Mouse (Mus musculus) adrenal gland, postnatal 14 days (tissue): Measurements from ENCODE around the gene Spag16. TPM values are rescaled to one million over a fixed set of nuclear protein-coding genes. Genes with fewer than 3 reads are reported as not detected.

Experiments used
- DNase-seq: peaks from one replicate; pipeline ENCODE4 v3.0.0; 2021; ENCODE audit warnings: mixed read lengths
- total RNA-seq: library from RNA; stranded (reverse); gene quantifications from 2 replicates; pipeline ENCODE4 v1.2.3, GENCODE M21; 2021

Spag16 gene
- total RNA-seq, 1 experiment from 2014 or later, result not detected

DNA sequence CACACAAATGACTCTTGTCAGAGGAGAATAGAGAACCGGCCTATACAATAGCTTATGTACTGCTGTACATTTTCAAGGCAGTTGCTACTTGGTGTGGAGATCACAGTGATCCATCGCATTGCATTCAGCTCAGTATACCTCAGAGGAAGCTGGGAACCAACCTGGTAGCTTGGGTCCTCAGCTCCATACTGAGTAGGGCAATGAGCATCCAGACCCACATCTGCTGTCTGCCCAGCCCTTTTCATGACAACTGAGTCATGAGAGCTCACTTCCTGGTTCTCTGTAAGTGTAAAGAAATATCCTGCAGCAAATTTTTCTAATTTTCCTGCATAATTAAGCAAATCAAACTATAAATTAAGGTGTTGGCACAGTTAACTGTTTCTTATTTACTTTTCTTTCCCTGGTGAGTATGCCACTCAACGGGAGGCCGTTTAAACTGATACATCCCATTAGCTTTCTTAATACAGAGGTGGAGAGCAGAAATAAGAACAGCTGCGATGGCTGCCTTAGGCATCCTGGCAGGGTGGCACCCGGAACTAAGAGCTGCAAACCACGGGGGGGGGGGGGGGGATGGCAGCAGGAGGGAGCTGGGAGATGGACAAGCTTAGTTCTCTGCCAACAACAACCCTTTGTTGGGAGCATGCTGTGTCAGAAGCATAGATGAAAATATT lies 255.6 kb downstream of the Spag16 start:
- DNase-seq, result no peak

- no peak for DNase-seq
These were observed 277.9 kb downstream of the Spag16 start for GRCm38 (mm10) chr1:70104683-70105082.

GRCm38 (mm10) chr1:70116212-70116982 lies 289.6 kb downstream of the Spag16 start:
- DNase-seq, result no peak

GRCm38 (mm10) chr1:70128035-70128434 lies 301.3 kb downstream of the Spag16 start:
- DNase-seq, result peak; percentile 40

DNA sequence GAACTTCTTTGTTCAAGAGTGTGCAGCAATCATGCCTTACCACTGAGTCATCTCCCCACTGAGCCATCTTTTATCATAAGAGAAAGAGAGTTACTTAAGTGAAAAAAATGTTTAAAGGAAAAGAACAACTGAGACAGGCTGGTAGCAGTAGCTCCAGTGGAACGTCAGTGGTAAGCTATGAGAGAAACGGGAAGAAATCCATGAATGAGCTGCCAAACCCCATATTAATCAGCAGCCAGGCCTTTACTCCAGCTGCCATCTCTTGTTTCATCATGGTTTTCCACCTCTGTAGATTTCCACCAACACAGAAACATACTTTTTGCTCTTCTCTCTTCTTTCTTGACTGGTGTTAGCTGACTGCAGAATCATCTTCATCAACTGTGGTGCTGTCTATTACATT lies 308.8 kb downstream of the Spag16 start:
- DNase-seq, result no peak

- peak; percentile 21 for DNase-seq
These were observed 338.8 kb downstream of the Spag16 start for GRCm38 (mm10) chr1:70165343-70166158.

DNA sequence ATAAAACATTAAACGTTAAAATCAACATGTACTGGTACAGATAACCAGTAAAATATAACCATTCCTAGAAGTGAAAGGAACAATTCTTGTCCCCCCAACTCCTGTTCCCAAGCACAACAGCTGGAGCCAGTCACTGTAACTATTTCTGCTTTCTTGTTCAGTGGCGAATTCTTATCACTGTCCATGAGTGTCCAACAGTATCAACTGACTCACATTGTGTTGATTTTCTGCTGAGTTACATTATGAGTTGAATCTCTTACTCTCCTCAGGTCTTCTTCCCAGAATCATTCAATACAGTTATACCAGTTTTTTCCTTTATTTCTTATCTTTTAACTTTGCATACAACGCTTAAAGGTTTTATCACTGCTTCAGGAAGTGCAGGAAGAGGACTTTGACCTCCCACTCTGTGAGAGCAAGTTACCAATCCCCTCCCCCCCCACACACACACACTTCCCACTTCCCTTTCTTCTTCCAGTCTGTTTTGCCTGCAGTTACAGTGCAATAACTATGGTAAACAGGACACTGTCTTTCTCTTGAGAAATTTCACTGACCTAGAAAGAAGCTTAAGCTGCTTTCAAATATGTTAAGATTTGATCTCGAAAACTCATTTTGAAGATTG lies 353.5 kb downstream of the Spag16 start:
- no peak for DNase-seq

DNA sequence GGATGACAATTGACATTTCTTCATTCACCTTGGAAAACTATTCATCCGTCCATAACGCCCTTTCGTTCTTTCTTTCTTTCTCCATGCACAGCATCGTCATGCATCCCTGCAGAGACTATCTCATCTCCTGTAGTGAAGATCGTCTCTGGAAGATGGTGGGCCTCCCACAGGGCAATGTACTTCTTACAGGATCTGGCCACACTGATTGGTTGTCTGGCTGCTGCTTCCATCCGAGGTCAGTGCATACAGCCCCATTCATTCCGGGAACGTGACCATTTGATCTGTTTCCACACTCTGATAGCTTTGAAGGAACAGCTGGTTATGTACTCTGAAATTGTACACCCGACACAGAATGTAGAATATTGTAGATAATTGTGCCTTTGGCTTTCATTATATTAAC lies 438.0 kb downstream of the Spag16 start:
- no peak for DNase-seq

- DNase-seq, result no peak
These were observed 439.2 kb downstream of the Spag16 start for GRCm38 (mm10) chr1:70265920-70266505.

GRCm38 (mm10) chr1:70270139-70270538 lies 443.4 kb downstream of the Spag16 start:
- peak; percentile 14 for DNase-seq

DNA sequence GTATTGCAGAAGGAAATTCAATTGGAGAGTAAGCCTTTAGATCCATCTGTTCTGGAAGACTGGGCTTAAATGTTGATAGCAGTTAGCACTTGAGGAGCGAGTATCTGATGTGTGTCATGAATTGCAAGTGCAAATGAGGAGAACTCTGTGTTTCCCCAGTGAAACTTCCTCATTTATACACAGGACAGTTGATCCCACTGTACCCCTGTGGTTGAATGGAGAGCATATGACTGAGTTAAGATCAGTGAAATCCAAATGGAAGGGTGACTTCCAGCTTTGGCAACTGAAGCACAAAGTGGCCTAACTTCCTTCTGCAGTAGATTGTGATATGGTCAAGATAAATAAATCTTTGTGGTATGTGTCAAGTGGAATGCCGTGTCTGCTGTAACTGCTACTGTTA lies 446.0 kb downstream of the Spag16 start:
- DNase-seq, result no peak

- no peak for DNase-seq
These were observed 452.5 kb downstream of the Spag16 start for GRCm38 (mm10) chr1:70279296-70279695.

DNA sequence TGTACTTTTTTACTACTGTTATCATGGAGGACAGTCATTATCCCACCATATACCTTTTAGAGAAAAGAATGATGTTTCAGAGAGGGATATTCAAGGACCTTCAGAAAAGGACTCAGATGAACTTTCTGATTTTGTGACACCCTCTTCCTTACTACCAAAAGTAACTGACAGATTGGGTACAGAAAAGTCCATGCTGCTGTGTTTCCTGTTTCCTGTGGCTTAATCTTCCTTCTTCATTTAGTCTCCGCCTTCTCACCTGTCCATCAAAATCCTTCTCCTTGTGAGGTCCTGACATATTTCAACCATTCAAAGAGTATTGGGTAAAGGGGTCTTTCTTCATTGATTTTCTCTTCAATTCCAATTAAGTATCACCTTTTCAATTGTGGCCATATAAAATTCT lies 456.6 kb downstream of the Spag16 start:
- no peak for DNase-seq

DNA sequence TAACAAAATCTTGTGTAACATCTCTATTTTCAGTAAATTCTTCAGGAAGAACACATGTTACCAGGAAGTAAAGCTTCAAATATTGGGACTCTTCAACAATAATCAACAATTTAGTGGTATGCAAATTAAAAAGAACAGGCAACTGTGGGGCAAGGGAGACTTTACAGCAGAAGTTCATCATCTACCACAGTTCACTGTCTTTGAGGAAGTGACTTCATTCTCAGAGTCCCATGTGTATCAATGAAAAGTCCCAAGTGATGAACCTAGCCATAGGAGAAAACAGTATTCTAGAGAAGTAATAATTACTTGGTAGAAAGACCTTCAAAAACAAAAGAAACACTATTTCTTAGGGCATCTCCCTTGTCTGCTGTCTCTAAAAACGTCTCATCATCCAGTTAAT lies 457.4 kb downstream of the Spag16 start:
- no peak for DNase-seq

DNA sequence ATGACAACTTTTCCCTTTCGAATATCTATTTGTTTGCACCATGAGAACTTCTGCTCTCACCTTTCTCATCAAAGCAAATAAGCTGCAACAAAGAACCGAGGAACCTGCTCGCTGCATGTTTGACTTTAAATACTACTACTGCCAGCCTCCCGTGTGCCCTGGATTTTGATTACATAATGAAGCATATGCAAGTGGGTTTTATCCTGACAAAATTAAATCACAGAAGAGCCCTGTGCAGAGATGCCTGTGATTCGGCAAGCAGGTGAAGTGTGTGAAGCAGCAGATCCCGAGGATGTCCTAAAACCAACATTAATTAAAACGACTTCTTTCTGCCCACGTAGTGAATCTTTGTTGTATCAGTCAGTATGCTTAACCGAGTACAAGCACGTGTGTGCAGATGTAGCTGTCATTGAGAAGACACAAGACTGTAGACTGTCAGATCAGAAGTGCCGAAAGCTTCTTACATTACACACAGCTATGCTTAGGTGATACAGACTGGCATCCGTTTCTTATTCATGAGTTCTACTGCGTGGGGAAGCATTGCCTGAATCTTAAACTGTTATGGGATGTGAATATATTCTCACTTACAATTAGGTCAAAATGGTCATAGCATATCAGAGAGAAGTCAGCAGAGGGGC lies 489.5 kb downstream of the Spag16 start:
- no peak for DNase-seq

- DNase-seq, result no peak
These were observed 494.2 kb downstream of the Spag16 start for GRCm38 (mm10) chr1:70320951-70321350.

GRCm38 (mm10) chr1:70346179-70346578 lies 519.4 kb downstream of the Spag16 start:
- DNase-seq, result no peak

DNA sequence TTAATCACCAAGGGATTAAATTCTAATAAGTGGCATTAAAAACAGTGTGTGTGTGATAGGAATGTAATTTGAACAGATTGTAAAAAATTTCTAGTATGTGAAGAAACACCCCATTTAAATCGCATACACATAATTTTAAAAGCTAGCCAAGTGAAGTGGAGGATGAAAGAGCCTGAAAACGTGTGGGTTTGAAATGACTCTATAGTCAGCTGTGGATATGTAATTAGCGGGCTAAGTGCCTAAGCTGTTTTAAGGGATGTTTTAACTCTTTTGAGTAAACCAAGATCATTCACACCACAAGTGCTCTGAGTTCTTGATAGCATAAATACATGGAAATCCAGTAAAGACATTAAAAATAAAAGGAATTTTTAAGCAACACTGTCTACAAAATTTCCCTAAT lies 524.6 kb downstream of the Spag16 start:
- no peak for DNase-seq

DNA sequence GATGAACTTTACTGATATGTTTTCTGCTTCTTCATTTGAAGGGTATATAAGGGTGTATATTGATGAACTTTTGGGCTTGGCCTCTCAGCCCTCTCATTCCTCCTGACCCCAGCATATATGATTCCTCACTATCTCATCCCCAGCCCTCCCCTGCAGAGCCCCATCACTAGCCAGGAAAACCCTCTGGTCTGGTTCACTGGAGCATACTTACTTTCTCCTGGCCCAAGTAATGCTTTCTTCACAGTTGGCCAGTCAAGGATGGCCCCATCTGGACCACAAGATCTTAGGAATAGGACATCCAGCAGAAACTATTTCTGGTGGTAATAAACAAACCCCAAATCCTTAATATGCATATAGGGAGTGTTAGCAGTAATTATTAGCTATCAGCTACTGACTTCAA lies 527.2 kb downstream of the Spag16 start:
- DNase-seq, result no peak

GRCm38 (mm10) chr1:70371721-70372120 lies 545.0 kb downstream of the Spag16 start:
- no peak for DNase-seq

DNA sequence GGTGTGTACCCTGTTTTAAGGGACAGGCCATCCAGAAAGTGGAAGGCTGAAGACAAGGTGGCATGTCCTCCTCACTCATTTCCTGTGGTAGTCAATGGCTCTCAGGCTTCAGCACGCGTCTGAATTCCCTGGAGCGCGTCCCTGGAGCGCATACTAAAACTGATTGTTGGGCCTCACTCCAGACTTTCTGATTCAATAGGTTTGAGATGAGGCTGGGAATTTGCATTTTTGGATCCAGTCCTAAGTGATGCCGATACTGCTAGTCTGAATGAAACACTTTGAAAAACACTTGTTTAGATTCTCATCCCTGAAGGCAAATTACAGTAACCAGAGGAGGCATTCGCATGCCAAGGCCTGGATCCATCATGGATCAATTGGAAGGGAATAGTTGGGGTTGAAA lies 553.3 kb downstream of the Spag16 start:
- no peak for DNase-seq
